Mouse (Mus musculus): ENCODE measurements around the gene Coil.
A peak's percentile ranks its signal among the peaks of the same experiment; 100 is the strongest.
"Not testable (repeated sequence)": the region's sequence is repeated elsewhere in the genome, so short reads cannot be mapped to it uniquely, and the experiment has no call there.

Coil gene

DNA sequence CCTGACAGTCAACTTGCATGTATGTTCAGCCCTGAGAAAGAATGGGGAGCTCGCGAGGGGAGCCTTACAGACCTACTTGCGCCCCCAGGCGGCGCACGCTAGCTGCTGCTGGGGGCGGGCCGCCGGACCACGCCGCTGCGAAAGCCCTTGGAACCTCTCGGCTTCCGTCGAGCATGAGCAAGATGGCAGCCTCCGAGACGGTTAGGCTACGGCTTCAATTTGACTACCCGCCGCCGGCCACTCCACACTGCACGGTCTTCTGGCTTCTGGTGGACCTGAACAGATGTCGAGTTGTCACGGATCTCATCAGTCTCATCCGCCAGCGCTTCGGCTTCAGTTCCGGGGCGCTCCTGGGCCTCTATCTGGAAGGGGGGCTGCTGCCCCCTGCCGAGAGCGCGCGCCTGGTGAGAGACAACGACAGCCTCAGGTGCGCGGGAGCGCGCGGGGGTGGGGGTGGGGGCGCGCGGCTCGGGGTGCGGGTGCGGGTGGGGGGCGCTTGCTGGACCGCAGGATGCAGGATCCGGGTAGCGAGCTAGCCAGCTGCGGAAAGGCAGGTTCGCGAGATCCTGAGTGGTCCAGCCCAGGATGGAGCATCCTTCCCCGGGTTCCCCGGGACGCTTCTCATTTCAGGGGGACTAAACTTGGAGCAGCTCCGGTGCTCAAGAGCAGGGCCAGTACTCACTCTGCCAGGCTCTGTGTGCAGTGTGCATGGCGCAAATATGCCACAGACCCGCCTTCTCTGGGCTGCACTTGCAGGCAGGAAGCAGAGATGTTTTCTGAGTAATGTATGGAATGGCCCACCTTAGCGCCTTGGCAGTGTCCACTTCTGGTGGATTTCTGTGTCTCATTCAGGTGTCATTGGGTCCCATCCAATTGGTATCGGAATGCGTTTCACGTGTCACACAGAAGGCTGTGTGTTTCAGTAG, 4.0 kb downstream of the Coil start:
- DNase-seq, result peak; percentile 90 to 94

- no peak for DNase-seq
Observed at GRCm38 (mm10) chr11:88976320-88976719, 6.3 kb downstream of the Coil start.

DNA sequence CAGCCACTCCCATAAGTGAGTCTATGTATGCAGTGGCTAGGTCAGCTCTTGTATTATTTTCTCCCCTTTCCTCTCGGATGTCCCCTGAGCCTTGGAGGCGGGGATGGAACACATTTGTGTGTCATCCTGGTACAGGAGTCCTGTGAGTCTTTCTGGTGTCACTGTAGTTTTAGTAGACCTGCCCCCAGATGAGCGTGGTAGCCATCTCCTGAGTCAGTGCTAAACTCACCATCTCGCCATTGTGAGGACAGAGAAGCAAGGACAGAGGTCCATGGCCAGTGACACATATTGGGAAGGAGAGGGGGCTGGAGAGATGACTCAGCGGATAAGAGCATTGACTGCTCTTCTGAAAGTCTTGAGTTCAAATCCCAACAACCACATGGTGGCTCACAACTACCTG, 7.1 kb downstream of the Coil start:
- DNase-seq, result no peak

- no peak for DNase-seq
Observed at GRCm38 (mm10) chr11:88981337-88981736, 11.3 kb downstream of the Coil start.

- no peak for DNase-seq
Observed at GRCm38 (mm10) chr11:88986616-88987015, 16.6 kb downstream of the Coil start.

DNA sequence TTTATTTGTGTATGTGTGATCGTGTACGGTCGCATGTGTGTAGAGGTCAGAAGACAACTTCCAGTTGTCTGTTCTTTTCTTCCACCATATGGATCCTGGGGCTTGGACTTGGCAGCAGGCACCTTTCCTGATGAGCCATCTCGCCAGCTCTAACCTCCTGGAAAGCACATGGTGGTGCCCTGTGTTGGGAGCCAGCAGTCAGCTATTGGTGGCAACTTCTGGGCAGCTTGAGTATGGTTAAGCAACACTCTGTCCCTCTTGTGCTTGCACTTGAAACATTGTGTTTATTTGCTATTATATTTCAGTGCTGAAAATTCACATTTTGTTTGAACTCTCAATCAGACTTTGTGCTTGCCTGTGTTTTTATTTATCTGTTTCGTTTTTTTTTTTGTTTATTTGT, 18.9 kb downstream of the Coil start:
- DNase-seq, result peak in 1 of 2 experiments; percentile 46

- no peak for DNase-seq
Observed at GRCm38 (mm10) chr11:88989530-88989929, 19.5 kb downstream of the Coil start.

GRCm38 (mm10) chr11:88993186-88993585, 23.1 kb downstream of the Coil start:
- no peak for DNase-seq

DNA sequence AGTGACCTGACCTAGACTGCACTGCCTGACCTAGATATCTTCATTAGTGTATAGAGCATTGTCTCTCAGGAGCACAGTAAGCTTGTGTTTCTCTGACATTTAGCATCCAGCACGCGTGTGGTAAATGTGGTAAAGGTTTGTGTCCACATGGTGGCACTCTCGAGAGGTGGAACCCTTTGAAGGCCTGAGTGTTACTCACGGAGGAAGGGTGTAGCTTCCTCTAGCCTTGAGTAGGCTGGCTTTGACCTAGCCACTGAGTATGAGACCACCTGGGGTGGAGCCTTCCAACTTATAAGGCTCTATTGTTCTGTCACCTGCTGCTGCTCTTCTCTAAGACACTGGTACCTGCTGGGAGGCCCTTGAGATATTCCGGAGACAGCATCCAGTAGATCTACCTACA, 23.6 kb downstream of the Coil start:
- peak; percentile 79 to 84 for DNase-seq

DNA sequence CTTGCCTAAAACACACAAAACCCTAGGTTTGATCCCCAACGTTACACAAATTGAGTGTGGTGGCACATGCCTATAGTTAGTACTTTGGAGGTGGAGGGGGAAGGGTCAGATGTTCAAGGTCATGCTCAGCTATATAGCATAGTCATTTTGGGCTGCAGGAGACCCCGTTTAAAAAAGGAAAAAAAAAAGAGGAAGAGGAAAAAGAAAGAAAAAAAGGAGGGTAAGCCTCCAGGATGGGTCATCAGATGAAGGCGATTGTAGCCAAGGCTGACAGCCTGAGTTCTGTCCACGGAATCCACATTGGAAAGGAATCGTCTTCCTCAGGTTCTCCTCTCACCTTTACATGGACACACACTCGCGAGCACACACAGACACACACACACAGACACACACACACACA, 24.4 kb downstream of the Coil start:
- no peak for DNase-seq

- DNase-seq, result no peak
Observed at GRCm38 (mm10) chr11:88995616-88996015, 25.6 kb downstream of the Coil start.

DNA sequence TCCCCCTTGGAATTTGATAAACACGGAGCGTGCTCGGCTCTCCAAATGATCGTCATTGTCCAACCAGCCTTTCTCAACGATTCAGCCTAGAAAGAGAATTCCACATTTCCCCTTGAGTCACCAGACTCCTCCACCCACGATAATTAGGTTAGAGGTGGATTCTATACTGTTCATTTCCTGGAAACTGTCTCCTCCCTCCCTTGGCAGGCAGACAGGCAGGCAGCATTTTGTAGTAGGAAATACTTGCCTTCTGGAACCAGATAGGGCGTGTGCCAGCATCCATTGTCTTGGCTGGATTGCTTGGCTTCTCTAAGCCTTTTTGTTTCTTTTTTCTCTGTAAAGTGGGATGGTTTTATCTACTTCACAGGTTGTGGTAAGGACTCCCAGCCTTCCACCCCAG, 26.4 kb downstream of the Coil start:
- peak; percentile 68 to 74 for DNase-seq

DNA sequence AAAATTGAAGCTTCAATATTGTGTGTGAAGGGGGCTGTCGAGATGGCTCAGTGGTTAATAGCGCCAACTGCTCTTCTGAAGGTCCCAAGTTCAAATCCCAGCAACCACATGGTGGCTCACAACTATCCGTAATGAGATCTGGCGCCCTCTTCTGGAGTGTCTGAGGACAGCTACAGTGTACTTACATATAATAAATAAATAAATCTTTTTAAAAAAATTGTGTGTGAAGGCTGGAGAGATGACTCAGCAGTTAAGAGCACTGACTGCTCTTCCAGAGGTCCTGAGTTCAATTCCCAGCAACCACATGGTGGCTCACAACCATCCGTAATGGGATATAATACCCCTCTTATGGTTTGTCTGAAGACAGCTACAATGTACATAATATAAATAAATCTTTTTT, 27.3 kb downstream of the Coil start:
- DNase-seq, result not testable (repeated sequence)

DNA sequence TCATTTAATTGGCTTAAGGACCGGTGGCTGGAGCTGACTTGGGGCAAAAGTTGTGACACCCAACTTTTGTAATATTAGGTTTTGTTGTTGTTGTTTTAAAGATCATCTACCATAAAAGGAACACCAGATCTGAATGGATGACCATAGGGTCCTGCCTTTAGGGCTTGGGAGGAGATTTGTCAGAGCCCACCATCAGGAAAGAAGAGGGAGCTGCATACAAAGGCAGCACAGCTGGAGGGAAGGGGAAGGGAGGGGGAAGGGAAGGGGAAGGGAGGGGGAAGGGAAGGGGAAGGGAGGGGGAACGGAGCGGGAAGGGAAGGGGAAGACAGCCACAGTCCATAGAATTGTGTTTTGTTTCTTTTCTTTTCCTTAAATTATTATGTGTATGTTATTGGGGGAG, 28.4 kb downstream of the Coil start:
- DNase-seq, result no peak

GRCm38 (mm10) chr11:88998974-88999722, 29.1 kb downstream of the Coil start, which contains the start of gene Trim25:
Trim25 (plus strand) TSS chr11:88999376.
- peak; percentile 96 to 97 for DNase-seq

DNA sequence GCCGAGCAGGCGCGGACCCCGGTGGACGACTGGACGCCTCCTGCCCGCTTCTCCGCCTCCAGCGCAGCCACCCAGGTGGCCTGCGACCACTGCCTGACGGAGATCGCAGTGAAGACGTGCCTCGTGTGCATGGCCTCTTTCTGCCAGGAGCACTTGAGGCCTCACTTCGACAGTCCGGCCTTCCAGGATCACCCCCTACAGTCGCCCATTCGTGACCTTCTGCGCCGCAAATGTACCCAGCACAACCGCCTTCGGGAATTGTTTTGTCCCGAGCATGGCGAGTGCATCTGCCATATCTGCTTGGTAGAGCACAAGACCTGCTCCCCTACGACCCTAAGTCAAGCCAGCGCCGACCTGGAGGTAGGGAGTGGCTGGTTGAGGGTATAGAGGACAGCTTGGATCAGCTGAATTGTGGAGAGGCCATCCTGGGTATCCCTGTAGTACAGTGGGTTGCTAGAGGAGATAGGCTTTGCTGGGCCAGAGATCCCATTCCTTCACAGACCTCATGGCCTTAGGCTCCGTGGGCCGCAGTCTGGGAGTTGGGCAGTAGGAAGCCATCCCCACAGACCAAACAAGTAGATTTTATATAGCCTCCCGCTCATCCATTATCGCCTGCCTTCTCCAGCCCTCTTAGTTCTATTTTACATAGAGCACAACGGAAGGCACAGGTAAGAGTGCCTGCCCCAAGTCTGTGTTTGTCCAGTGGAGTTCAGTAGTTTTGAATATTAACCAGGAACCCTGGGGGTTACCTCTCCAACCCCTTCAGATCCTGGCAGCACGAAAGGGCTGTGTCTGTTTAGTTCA, 29.9 kb downstream of the Coil start:
- DNase-seq, result no peak

- no peak for DNase-seq
Observed at GRCm38 (mm10) chr11:89000527-89000819, 30.4 kb downstream of the Coil start.

DNA sequence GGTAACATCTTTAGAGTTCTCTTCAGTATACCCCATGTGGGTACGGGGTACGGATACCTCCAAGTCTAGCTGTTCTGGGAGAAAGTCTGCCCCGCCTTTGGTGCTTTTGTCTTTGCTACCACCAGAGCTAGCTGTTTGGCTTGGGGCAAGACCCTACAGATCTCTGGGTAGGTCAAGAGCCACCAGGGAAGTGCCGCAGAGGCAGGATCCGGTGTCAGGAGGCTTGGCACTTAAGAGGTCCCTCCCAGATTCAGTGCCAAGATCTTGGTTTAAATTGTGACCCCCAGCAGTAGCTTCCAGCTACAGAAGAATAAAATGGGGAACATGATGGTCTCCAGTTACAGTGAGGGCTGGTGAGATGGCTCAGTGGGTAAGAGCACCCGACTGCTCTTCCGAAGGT, 31.5 kb downstream of the Coil start:
- DNase-seq, result no peak

DNA sequence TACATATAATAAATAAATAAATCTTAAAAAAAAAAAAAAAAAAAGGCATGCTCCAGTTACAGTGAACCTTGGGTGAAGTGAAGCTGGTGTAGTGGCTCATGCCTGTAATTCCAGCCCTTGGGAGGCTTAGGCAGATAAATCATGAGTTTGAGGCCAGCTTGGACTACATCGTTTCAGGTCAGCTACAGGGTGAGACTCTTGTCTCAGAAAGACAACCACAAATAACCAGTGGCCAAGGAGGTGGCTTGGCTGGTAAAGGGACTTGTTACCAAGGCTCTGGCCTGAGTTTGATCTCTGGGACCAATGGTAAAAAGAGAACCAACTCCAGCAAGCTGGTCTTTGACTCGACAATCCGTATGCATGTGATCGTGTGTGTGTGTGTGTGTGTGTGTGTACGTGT, 32.0 kb downstream of the Coil start:
- no peak for DNase-seq

- DNase-seq, result no peak
Observed at GRCm38 (mm10) chr11:89002621-89003020, 32.6 kb downstream of the Coil start.

DNA sequence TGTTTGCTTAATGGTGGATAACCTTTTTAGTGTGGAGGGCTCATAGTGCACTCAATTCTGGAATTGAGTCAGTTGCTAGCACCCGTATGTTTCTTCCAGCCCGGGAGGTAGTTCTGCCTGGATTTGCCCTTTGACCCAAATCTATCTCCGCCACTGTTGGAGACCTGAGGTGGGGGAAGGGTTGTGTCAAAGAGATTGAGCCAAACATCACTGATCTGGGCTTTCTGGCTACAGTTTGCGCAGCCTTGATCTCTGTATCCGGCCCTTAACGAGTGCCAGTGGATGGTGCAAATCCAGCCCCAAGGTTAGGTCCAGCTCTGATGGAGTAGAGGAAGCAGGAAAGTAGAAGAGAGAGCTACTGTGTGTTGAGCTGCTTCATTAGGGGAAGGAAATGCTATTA, 33.0 kb downstream of the Coil start:
- DNase-seq, result no peak

DNA sequence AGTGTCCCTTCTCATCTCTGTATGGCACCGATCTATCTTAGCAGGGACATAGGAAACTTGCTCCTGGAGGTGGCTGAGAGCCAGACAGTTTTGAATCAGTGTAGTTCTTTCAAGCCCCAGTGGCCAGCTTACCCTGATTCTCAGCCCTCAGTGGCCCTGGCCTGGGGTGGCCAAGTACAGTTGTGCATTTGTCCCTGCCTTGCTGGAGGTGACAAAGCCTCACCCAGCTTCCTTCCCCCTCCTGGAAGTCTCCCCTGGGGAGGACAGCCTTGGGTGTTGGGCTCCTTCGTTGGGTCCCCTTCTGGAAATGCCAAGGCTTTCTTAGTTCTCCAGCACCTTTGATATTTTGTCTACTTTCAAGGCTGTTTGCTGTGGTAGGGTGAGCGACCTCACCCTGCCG, 33.7 kb downstream of the Coil start:
- no peak for DNase-seq

GRCm38 (mm10) chr11:89005473-89005872, 35.4 kb downstream of the Coil start:
- no peak for DNase-seq
